Mouse (Mus musculus) forebrain, postnatal 0 days (tissue): ENCODE measurements around the gene Ccdc163. TPM values are rescaled to one million over a fixed set of nuclear protein-coding genes. Genes with fewer than 3 reads are reported as not detected.

Experiments used
- ATAC-seq: fragments of 200-750 bp; cut with Nextera tagmentation; 2 replicates; pipeline ENCODE4 v1.8.0; 2017; ENCODE audit warnings: mild to moderate bottlenecking, moderate library complexity
- DNase-seq: peaks from one replicate; pipeline ENCODE4 v3.0.0-alpha.2; 2015
- H3K27ac ChIP-seq: fragments of 300-500 bp; sonication (generic); 2 replicates; pipeline ENCODE4 v1.5.1; 2014; ENCODE audit warnings: low read depth, mild to moderate bottlenecking, antibody characterized with exemption, low read length, moderate library complexity, mixed read lengths
- H3K27me3 ChIP-seq: fragments of 300-500 bp; sonication (generic); 2 replicates; pipeline ENCODE4 v1.6.1; 2014; ENCODE audit warnings: mild to moderate bottlenecking, low read length, mixed read lengths; ENCODE audit not compliant: insufficient read depth
- H3K36me3 ChIP-seq: fragments of 300-500 bp; sonication (generic); 2 replicates; pipeline ENCODE4 v1.6.1; 2014; ENCODE audit warnings: mild to moderate bottlenecking, moderate library complexity; ENCODE audit not compliant: insufficient read depth
- H3K4me1 ChIP-seq: fragments of 300-500 bp; sonication (generic); 2 replicates; pipeline ENCODE4 v1.6.1; 2014; ENCODE audit warnings: antibody characterized with exemption; ENCODE audit not compliant: insufficient read depth
- H3K4me2 ChIP-seq: fragments of 300-500 bp; sonication (generic); 2 replicates; pipeline ENCODE4 v1.6.1; 2014; ENCODE audit warnings: low read depth, mild to moderate bottlenecking, moderate library complexity
- H3K4me3 ChIP-seq: fragments of 300-500 bp; sonication (generic); 2 replicates; pipeline ENCODE4 v1.5.1; 2014; ENCODE audit warnings: low read depth, low read length, mixed read lengths
- H3K9ac ChIP-seq: fragments of 300-500 bp; sonication (generic); 2 replicates; pipeline ENCODE4 v1.6.1; 2014; ENCODE audit warnings: mild to moderate bottlenecking
- H3K9me3 ChIP-seq: fragments of 300-500 bp; sonication (generic); 2 replicates; pipeline ENCODE4 v1.6.1; 2016; ENCODE audit warnings: low read length
- CTCF ChIP-seq: sonication (generic); IDR thresholded peaks from 2 replicates; pipeline ENCODE4 v1.5.1; 2016; ENCODE audit warnings: antibody characterized with exemption, control low read depth, low read depth
- WGBS: fragments of 180-500 bp; shearing (Covaris S2); extraction: QIAGEN DNeasy Blood & Tissue Kit; methylation state at CpG from one replicate; pipeline ENCODE4 v1.1.7; 2014; 5-methylcytosine and 5-hydroxymethylcytosine counted together
- polyA plus RNA-seq: library from polyadenylated mRNA; unstranded; fragments of >200 nt; fragmentation: Nextera tagmentation; extraction: Ambion mirVana; gene quantifications from 2 replicates; pipeline ENCODE4 v1.2.1, GENCODE M21; 2015
- total RNA-seq: library from RNA; depleted of rRNA; stranded (reverse); fragments of >200 nt; gene quantifications from 2 replicates; pipeline ENCODE4 v1.2.3, GENCODE M21; 2014

Ccdc163 gene
- total and polyA plus RNA-seq, 2 experiments from 2014 or later: 5.3 to 13.2 TPM

- H3K4me3 ChIP-seq: no peak overlapping the region
- no peak overlapping the region for H3K9ac ChIP-seq
- no peak for ATAC-seq
- H3K27me3 ChIP-seq: no peaks in the 10 kb centered on the region
- no peaks in the 10 kb centered on the region for H3K36me3 ChIP-seq
- TF ChIP-seq CTCF: no peak
- no peak overlapping the region for H3K27ac ChIP-seq
- 94% methylated on average over 9 of the region's 9 CpGs for WGBS
- H3K9me3 ChIP-seq: no peaks in the 10 kb centered on the region
- no peak for DNase-seq
- H3K4me2 ChIP-seq: no peak overlapping the region
- no peaks in the 10 kb centered on the region for H3K4me1 ChIP-seq
These were observed 22.8 kb downstream of the Ccdc163 start for GRCm38 (mm10) chr4:116731077-116731476.

GRCm38 (mm10) chr4:116732355-116732754, 24.0 kb downstream of the Ccdc163 start:
- Histone ChIP-seq H3K27ac (no peak overlapping the region), H3K4me1 (no peaks in the 10 kb centered on the region), H3K9ac (no peak overlapping the region), H3K4me3 (no peak overlapping the region), H3K36me3 (no peaks in the 10 kb centered on the region), H3K4me2 (no peak overlapping the region), H3K27me3 (no peaks in the 10 kb centered on the region), H3K9me3 (no peaks in the 10 kb centered on the region)
- ATAC-seq (no peak), DNase-seq (no peak)
- TF ChIP-seq CTCF: no peak
- WGBS: 86% methylated on average over 5 of the region's 5 CpGs

GRCm38 (mm10) chr4:116734996-116735395, 26.7 kb downstream of the Ccdc163 start:
- whole genome bisulfite sequencing: 89% methylated on average over 2 of the region's 2 CpGs
- TF ChIP-seq CTCF: no peak
- ATAC-seq (no peak), DNase-seq (no peak)
- Histone ChIP-seq H3K27ac (no peak overlapping the region), H3K9ac (no peak overlapping the region), H3K9me3 (no peaks in the 10 kb centered on the region), H3K27me3 (no peaks in the 10 kb centered on the region), H3K36me3 (no peaks in the 10 kb centered on the region), H3K4me1 (no peaks in the 10 kb centered on the region), H3K4me2 (no peak overlapping the region), H3K4me3 (no peak overlapping the region)

- TF ChIP-seq CTCF: no peak
- Histone ChIP-seq H3K27ac (no peak overlapping the region), H3K4me1 (no peaks in the 10 kb centered on the region), H3K9me3 (no peaks in the 10 kb centered on the region), H3K4me2 (no peak overlapping the region), H3K9ac (no peak overlapping the region), H3K36me3 (no peaks in the 10 kb centered on the region), H3K4me3 (no peak overlapping the region), H3K27me3 (no peaks in the 10 kb centered on the region)
- no peak for DNase-seq
- ATAC-seq: no peak
- WGBS: 87% methylated on average over 9 of the region's 9 CpGs
These were observed 30.9 kb downstream of the Ccdc163 start for GRCm38 (mm10) chr4:116738972-116739751.

GRCm38 (mm10) chr4:116749750-116750149, 41.4 kb downstream of the Ccdc163 start:
- 90% methylated on average over 2 of the region's 2 CpGs for WGBS
- DNase-seq (no peak), ATAC-seq (no peak)
- Histone ChIP-seq H3K9me3 (no peaks in the 10 kb centered on the region), H3K27me3 (no peaks in the 10 kb centered on the region), H3K4me3 (no peak overlapping the region), H3K27ac (no peak overlapping the region), H3K9ac (no peak overlapping the region), H3K4me2 (no peak overlapping the region), H3K36me3 (no peaks in the 10 kb centered on the region), H3K4me1 (no peaks in the 10 kb centered on the region)
- no peak for TF ChIP-seq CTCF

DNA sequence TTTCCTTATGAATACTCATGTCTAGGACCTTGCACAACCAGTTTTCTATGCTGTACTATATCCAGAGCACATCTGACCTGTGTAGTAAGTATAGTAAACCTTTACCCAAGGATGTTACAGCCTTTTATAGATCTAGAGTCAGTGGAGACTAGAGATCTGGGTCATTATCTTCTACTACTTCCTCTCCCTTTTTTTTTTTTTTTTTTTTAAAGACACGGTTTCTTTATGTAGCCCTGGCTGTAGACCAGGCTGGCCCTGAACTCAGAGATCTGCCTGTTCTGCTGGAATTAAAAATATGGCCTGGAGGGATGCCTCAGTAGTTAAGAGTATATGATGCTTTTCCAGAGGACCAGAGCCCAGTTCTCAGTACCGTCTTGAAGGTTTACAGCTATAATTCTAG, 53.6 kb downstream of the Ccdc163 start:
- ATAC-seq: no peak
- Histone ChIP-seq H3K9ac (no peak overlapping the region), H3K9me3 (no peaks in the 10 kb centered on the region), H3K4me2 (no peak overlapping the region), H3K27me3 (no peaks in the 10 kb centered on the region), H3K4me3 (no peak overlapping the region), H3K4me1 (no peaks in the 10 kb centered on the region), H3K27ac (no peak overlapping the region), H3K36me3 (no peaks in the 10 kb centered on the region)
- TF ChIP-seq CTCF: no peak
- DNase-seq: no peak
- 93% methylated on average over 2 of the region's 2 CpGs for WGBS

- Histone ChIP-seq H3K4me3 (no peak overlapping the region), H3K27me3 (no peaks in the 10 kb centered on the region), H3K9ac (no peak overlapping the region), H3K36me3 (no peaks in the 10 kb centered on the region), H3K27ac (no peak overlapping the region), H3K4me1 (no peaks in the 10 kb centered on the region), H3K9me3 (no peaks in the 10 kb centered on the region), H3K4me2 (no peak overlapping the region)
- WGBS: 91% methylated on average over 5 of the region's 5 CpGs
- ATAC-seq: no peak
- no peak for TF ChIP-seq CTCF
- no peak for DNase-seq
These were observed 55.7 kb downstream of the Ccdc163 start for GRCm38 (mm10) chr4:116764001-116764400.
